Mouse (Mus musculus): Measurements from ENCODE around the gene Evc. TPM values are rescaled to one million over a fixed set of nuclear protein-coding genes. Genes with fewer than 3 reads are reported as not detected.

Evc gene
- polyA plus RNA-seq, 1 experiment from 2014 or later: 7.4 TPM

DNA sequence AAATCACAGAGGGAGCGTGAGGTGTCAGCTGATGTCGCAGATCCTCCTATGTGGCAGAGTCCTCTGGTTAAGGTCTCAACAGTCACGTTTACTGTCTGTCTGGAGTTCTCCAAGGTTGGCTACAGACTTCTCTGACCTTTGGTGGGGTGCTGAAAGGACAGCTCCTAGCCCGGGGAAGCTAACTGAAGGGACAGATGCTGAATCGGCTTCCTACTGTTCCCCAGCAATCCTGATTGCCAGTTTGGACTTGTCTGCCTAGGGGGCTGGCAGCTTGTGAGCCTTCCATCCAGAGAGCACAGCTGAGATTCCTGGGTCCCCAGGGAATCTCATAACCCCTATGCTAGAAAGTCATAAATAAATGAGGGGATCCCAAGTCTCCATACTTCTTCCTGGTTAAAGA, 96.1 kb downstream of the Evc start:
- no peak overlapping the region for H3K4me2 ChIP-seq (replicated peaks)
- WGBS: 3% methylated on average over 5 of the region's 5 CpGs
- peaks cover 40% of the 10 kb centered on the region for H3K27me3 ChIP-seq

More for the DNA sequence above, 96.1 kb downstream of the Evc start:
- no peak overlapping the region for H3K9ac ChIP-seq (replicated peaks)
- peaks cover 49% of the 10 kb centered on the region for H3K4me1 ChIP-seq (replicated peaks)
- H3K36me3 ChIP-seq: no peaks in the 10 kb centered on the region
- no peak for ATAC-seq
- H3K27ac ChIP-seq: no peak overlapping the region
- no peaks in the 10 kb centered on the region for H3K9me3 ChIP-seq
- no peak overlapping the region for H3K4me3 ChIP-seq (replicated peaks)

Other genes starting within 250 kb of the Evc start
- gene Crmp1, start 95.0 kb downstream of the Evc start, polyA plus RNA-seq (2015; fragmentation: Nextera tagmentation; extraction: Ambion mirVana): 711 and 713 TPM in 2 replicates
- 6.2 and 7.5 TPM in 2 replicates for gene Evc2, start 1.6 kb upstream of the Evc start, polyA plus RNA-seq (2015; fragmentation: Nextera tagmentation; extraction: Ambion mirVana)